Mouse (Mus musculus) CH12.LX (cell line): ENCODE results near the gene Ctnna2.

Source experiments
- CHD1 ChIP-seq: IDR thresholded peaks from 2 replicates; pipeline ENCODE4 v1.6.1; 2012; ENCODE audit warnings: low read depth, low read length, improper control_type of control experiment, inconsistent platforms
- CTCF ChIP-seq, 2 experiments: IDR thresholded peaks in 1 of 2; conservative IDR thresholded peaks in 1 of 2; 2 replicates each; pipeline ENCODE4 v1.5.1; 2011 to 2012; ENCODE audit warnings: low read depth in 2 of 2, low read length in 2 of 2, improper control_type of control experiment in 1 of 2, inconsistent platforms in 1 of 2, mild to moderate bottlenecking in 1 of 2, moderate library complexity in 1 of 2
- EP300 ChIP-seq: IDR thresholded peaks from 2 replicates; pipeline ENCODE4 v1.6.1; 2011; ENCODE audit warnings: low read length, improper control_type of control experiment
- MAX ChIP-seq: IDR thresholded peaks from 2 replicates; pipeline ENCODE4 v1.6.1; 2011; ENCODE audit warnings: low read length, improper control_type of control experiment
- MAZ ChIP-seq: IDR thresholded peaks from 2 replicates; pipeline ENCODE4 v1.6.1; 2012; ENCODE audit warnings: low read depth, mild to moderate bottlenecking, inconsistent platforms, low read length, improper control_type of control experiment, moderate library complexity
- PAX5 ChIP-seq: IDR thresholded peaks from 2 replicates; pipeline ENCODE4 v1.6.1; 2012; ENCODE audit warnings: low read length, inconsistent platforms, mixed read lengths
- POLR2A ChIP-seq: IDR thresholded peaks from 2 replicates; pipeline ENCODE4 v1.6.1; 2011; ENCODE audit warnings: low read depth, mild to moderate bottlenecking, improper control_type of control experiment, low read length
- RCOR1 ChIP-seq: conservative IDR thresholded peaks from 2 replicates; pipeline ENCODE4 v1.6.1; 2012; ENCODE audit warnings: low read depth, mild to moderate bottlenecking, inconsistent platforms, low read length, improper control_type of control experiment
- TBP ChIP-seq: conservative IDR thresholded peaks from 2 replicates; pipeline ENCODE4 v1.6.1; 2011; ENCODE audit warnings: low read depth, low read length, improper control_type of control experiment
- USF1 ChIP-seq: IDR thresholded peaks from 2 replicates; pipeline ENCODE4 v1.6.1; 2014; ENCODE audit warnings: low read depth, mild to moderate bottlenecking, inconsistent platforms, low read length, improper control_type of control experiment
- USF2 ChIP-seq: conservative IDR thresholded peaks from 2 replicates; pipeline ENCODE4 v1.6.1; 2011; ENCODE audit warnings: low read depth, low read length, improper control_type of control experiment
- ZKSCAN1 ChIP-seq: IDR thresholded peaks from 2 replicates; pipeline ENCODE4 v1.6.1; 2012; ENCODE audit warnings: low read depth, inconsistent platforms, low read length, improper control_type of control experiment, borderline replicate concordance
- ZNF384 ChIP-seq: IDR thresholded peaks from 2 replicates; pipeline ENCODE4 v1.6.1; 2012; ENCODE audit warnings: low read depth, low read length, improper control_type of control experiment, inconsistent platforms

DNA sequence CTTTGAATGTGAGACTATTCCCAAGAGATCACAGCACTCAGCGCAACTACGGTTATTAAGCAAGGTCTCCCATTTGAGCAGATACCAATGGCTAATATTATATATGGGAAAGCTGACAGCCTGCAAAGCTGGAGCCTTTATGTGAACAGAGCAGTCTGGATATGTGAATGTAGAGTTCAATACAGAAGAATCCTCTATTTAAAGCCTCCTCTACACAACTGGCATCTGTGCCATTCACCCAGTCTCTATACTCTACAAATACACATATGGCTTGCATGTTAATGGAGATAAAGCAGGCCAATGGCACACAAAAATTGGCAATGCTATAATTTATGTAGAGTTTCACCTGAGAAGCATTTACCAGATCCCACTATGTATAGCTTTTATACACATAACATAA lies 608.4 kb downstream of the Ctnna2 start:
- TF ChIP-seq USF1 = no peak
- TF ChIP-seq POLR2A = no peak
- no peak for TF ChIP-seq CTCF (conservative IDR thresholded peaks at IDR 0.05 in 1 of 2, IDR thresholded peaks at IDR 0.05 in 1 of 2; ENCODE audit: low read depth in 2 of 2, low read length in 2 of 2)
- no peak for TF ChIP-seq EP300
- TF ChIP-seq ZNF384 = no peak
- TF ChIP-seq CHD1 = no peak
- no peak for TF ChIP-seq RCOR1
- TF ChIP-seq MAX = no peak
- no peak for TF ChIP-seq PAX5
- no peak for TF ChIP-seq USF2
- TF ChIP-seq ZKSCAN1 = no peak
- TF ChIP-seq MAZ = no peak
- TF ChIP-seq TBP = no peak
